Comparison of ENCODE assay signal across 1 mouse cellular context in the genomic region with DNA sequence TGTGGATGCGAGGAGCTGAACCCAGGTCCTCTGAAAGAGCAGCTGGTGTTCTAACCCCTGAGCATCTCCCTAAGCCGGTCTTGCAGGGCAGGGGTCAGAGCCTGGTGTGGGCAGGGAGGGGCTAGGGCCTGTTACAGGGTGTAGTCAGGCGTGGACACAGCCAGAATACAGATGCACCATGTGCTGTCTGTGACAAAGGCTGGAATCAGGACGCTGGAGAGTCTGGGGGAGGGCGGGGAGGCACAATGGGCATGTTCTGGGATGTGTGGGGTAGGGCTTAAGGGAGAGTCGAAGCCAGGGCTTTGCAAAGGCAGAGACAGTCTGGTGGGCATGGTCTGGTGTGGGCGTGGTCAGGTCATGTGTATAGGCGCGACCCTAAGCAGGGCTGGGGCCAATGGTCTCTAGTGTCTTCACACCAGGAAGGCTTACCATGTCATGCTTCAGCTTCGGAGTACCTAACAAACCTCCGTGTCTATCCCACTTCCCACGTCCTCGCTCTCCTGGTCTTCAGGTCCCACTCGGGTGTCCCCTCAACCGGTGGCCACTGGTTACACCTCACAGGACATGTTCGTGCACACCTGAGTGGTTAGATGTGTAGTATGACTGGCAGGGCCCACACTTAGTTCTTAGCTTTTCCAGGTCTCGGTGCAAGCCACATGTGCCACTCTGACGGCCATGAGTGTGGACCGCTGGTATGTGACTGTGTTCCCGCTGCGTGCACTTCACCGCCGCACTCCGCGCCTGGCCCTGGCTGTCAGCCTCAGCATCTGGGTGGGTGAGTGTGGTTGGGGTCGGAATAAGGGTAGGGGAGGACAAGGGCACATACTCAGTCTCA.
TF ChIP-seq lines count a peak whose summit lies in the region.

No protein-coding gene starts in this region.

TF ChIP-seq in MEL, 35 proteins besides CTCF, POLR2A, EP300 and RAD21:
- no peak for TF ChIP-seq POLR2AphosphoS5 (IDR thresholded peaks at IDR 0.05; ENCODE audit: borderline replicate concordance, low read depth, low read length)
- no peak for TF ChIP-seq GATA1 (IDR thresholded peaks at IDR 0.05; ENCODE audit: low read depth, low read length)
- TF ChIP-seq TCF12 (IDR thresholded peaks at IDR 0.05; ENCODE audit: low read depth, low read length): no peak
- 0 out of 2 replicates have a peak, but pooled peaks have one; percentile 1 for TF ChIP-seq SIN3A (IDR thresholded peaks at IDR 0.05; ENCODE audit: low read length)
- no peak for TF ChIP-seq USF2 (IDR thresholded peaks at IDR 0.05; ENCODE audit: borderline replicate concordance in 1 of 2, insufficient read depth in 1 of 2, low read depth in 1 of 2, low read length in 2 of 2)
